Mouse (Mus musculus) small intestine, adult 2 months (tissue): Measurements from ENCODE around the gene Ube4b.

Experiments used
- CTCF ChIP-seq: fragments of 200-500 bp; IDR thresholded peaks from 2 replicates; pipeline ENCODE4 v1.5.1; 2012; ENCODE audit warnings: low read depth, mild to moderate bottlenecking, control low read depth, inconsistent platforms, low read length, moderate library complexity, mixed read lengths; ENCODE audit not compliant: insufficient replicate concordance, insufficient read length; ENCODE audit errors: extremely low read depth
- POLR2A ChIP-seq: fragments of 200-500 bp; IDR thresholded peaks from 2 replicates; pipeline ENCODE4 v1.6.1; 2012; ENCODE audit warnings: low read depth, mild to moderate bottlenecking, control low read depth, inconsistent platforms, low read length, moderate library complexity

DNA sequence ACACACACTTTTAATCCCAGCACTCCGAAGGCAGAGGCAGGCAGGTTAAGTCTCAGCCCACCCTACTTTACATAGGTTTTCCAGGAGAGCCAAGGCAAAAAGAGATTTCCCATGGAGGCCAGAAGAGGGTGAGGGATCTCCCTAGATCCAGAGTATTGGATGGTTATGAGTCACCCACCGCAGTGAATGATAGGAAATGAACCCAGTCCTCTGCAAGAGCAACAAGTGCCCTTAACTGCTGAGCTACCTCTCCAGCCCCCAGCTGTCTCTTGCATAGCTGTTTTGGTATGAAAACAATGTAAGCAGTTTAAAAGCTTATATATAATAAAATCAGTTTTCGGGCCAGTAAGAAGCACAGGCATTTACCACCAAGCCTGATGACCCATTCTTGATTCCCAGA, 143.5 kb downstream of the Ube4b start:
- TF ChIP-seq POLR2A (no peak), CTCF (no peak)
